32 mouse cellular contexts compared by ENCODE assay signal in genomic region chr7:138719608-138720007, GRCm38 (mm10).
"Had no signal": no experiment of that assay in that cellular context is flagged by ENCODE, and none has a peak within 500 bp of the region (broad histone marks: within the 10 kb centered on the region; RNA-seq: fewer than 3 reads in every experiment).

No protein-coding gene starts in this region.

- H3K9me3 ChIP-seq: heart, embryonic 10.5 days; heart, embryonic 12.5 days; heart, embryonic 13.5 days; heart, embryonic 15.5 days; hindbrain, embryonic 10.5 days; hindbrain, embryonic 12.5 days; hindbrain, embryonic 13.5 days; hindbrain, embryonic 15.5 days; intestine, embryonic 15.5 days had no signal

- H3K4me3 ChIP-seq: heart, adult 2 months; heart, embryonic 10.5 days; heart, embryonic 12.5 days; heart, embryonic 13.5 days; heart, embryonic 15.5 days; hindbrain, embryonic 10.5 days; hindbrain, embryonic 12.5 days; hindbrain, embryonic 13.5 days; hindbrain, embryonic 15.5 days; intestine, embryonic 15.5 days; layer of hippocampus, adult 2 months; left cerebral cortex, adult 2 months had no signal

- DNase-seq: heart, adult 18-20 months; heart, adult 2 months; heart, postnatal 10 days; heart, postnatal 14 days; heart, postnatal 36 days; heart, postnatal 4 days; kidney, adult 11 months; kidney, adult 8-10 months; kidney, adult 9 months; kidney, postnatal 14 days; kidney, postnatal 25 days; kidney, postnatal 36 days; layer of hippocampus, adult 9-11 months; layer of hippocampus, postnatal 36 days had no signal

- H3K36me3 ChIP-seq: heart, embryonic 10.5 days; heart, embryonic 12.5 days; heart, embryonic 13.5 days; heart, embryonic 15.5 days; hindbrain, embryonic 10.5 days; hindbrain, embryonic 12.5 days; hindbrain, embryonic 13.5 days; hindbrain, embryonic 15.5 days; intestine, embryonic 15.5 days had no signal

- ATAC-seq: hindbrain, embryonic 16.5 days; hindbrain, postnatal 0 days; inflammation-experienced regulatory T-cells, adult 6 months; intestine, embryonic 15.5 days; intestine, embryonic 16.5 days; intestine, postnatal 0 days had no signal

- H3K27me3 ChIP-seq: heart, embryonic 12.5 days; heart, embryonic 13.5 days; heart, embryonic 15.5 days; hindbrain, embryonic 12.5 days; hindbrain, embryonic 13.5 days; hindbrain, embryonic 15.5 days; intestine, embryonic 15.5 days had no signal

- H3K27ac ChIP-seq: heart, adult 2 months; heart, embryonic 10.5 days; heart, embryonic 13.5 days; heart, embryonic 15.5 days; hindbrain, embryonic 10.5 days; hindbrain, embryonic 12.5 days; hindbrain, embryonic 13.5 days; hindbrain, embryonic 14.5 days; hindbrain, embryonic 15.5 days; hindbrain, postnatal 0 days; intestine, embryonic 15.5 days; layer of hippocampus, adult 2 months; left cerebral cortex, adult 2 months had no signal

- H3K9ac ChIP-seq: heart, embryonic 12.5 days; heart, embryonic 13.5 days; heart, embryonic 15.5 days; hindbrain, embryonic 12.5 days; hindbrain, embryonic 13.5 days; hindbrain, embryonic 14.5 days; hindbrain, embryonic 15.5 days; intestine, embryonic 15.5 days had no signal

- H3K4me2 ChIP-seq: heart, embryonic 11.5 days; heart, embryonic 12.5 days; heart, embryonic 13.5 days; heart, embryonic 15.5 days; hindbrain, embryonic 12.5 days; hindbrain, embryonic 13.5 days; hindbrain, embryonic 14.5 days; hindbrain, embryonic 15.5 days; intestine, embryonic 15.5 days had no signal

- H3K4me1 ChIP-seq: heart, embryonic 10.5 days; heart, embryonic 12.5 days; heart, embryonic 13.5 days; heart, embryonic 15.5 days; intestine, embryonic 15.5 days had no signal
